Mouse (Mus musculus) cerebellum, adult 2 months (tissue): ENCODE results near the gene B3gnt9.

ENCODE experiments used
- CTCF ChIP-seq: fragments of 200-500 bp; IDR thresholded peaks from 2 replicates; pipeline ENCODE4 v1.5.1; 2011; ENCODE audit warnings: low read depth, mild to moderate bottlenecking, control low read depth, low read length, moderate library complexity, borderline replicate concordance; ENCODE audit not compliant: insufficient read depth
- POLR2A ChIP-seq: fragments of 200-500 bp; IDR thresholded peaks from 2 replicates; pipeline ENCODE4 v1.6.1; 2011; ENCODE audit warnings: low read length, control low read depth, borderline replicate concordance; ENCODE audit not compliant: insufficient read depth

DNA sequence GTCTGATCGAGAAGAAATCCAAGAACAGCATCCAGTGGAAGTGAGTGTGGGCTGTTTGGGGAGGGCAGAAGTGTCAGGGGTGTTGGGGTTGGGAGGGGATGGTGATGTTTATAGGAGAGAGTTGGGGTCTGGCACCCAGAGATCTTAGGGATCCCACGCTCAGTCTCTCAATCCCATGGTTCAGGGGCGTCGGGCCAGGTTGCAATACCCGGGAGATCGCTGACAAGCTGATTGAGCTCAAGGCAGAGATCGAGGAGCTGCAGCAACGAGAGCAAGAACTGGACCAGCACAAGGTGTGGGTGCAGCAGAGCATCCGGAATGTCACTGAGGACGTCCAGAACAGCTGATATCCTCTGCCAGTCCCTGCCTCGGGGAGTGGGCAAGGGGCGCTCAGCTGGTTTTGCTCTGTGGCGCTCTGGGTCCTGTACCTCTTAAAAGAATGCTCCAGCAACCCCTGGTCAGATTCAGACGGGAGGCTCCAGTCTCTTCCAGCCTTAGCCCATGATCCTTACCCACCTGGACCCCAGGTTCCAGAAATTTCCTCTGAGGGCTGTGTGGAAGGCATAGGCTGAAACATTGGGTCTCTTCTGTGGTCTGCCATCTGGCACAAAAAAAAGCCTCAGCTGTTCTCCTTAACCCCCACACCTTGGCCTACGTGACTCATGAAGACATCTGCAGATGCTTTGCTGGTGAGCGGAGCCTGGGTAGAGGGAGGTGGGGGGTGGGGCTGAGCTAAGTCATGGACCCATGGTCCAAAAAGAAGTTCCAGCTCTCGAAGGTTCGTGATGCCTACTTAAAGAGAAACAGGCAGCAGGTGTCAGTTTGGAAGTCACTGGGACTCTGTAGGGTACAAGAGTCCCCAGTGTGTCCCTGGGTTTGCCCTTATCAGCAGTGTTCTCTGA is 43.6 kb upstream of the B3gnt9 start:
- TF ChIP-seq CTCF (no peak), POLR2A (no peak)
